Mouse (Mus musculus) lung, postnatal 0 days (tissue): ENCODE data around the gene Syt6. TPM values are rescaled to one million over a fixed set of nuclear protein-coding genes. Genes with fewer than 3 reads are reported as not detected.

ENCODE experiments used
- ATAC-seq: fragments of 200-750 bp; cut with Nextera tagmentation; 2 replicates; pipeline ENCODE4 v1.8.0; 2017; ENCODE audit warnings: moderate library complexity
- DNase-seq: peaks from one replicate; pipeline ENCODE4 v3.0.0-alpha.2; 2016; ENCODE audit warnings: low spot score
- H3K27ac ChIP-seq: fragments of 300-500 bp; sonication (generic); 2 replicates; pipeline ENCODE4 v1.5.1; 2014; ENCODE audit warnings: antibody characterized with exemption, mild to moderate bottlenecking, low read length, mixed read lengths
- H3K27me3 ChIP-seq: fragments of 300-500 bp; sonication (generic); replicated peaks from 2 replicates; pipeline ENCODE4 v1.6.1; 2014; ENCODE audit warnings: low read length, mixed read lengths; ENCODE audit not compliant: insufficient read depth
- H3K36me3 ChIP-seq: fragments of 300-500 bp; sonication (generic); 2 replicates; pipeline ENCODE4 v1.6.1; 2014; ENCODE audit warnings: low read length, mixed read lengths; ENCODE audit not compliant: insufficient read depth
- H3K4me1 ChIP-seq: fragments of 300-500 bp; sonication (generic); 2 replicates; pipeline ENCODE4 v1.6.1; 2014; ENCODE audit warnings: antibody characterized with exemption, low read depth, low read length, mixed read lengths; ENCODE audit not compliant: insufficient read depth
- H3K4me2 ChIP-seq: fragments of 300-500 bp; sonication (generic); replicated peaks from 2 replicates; pipeline ENCODE4 v1.6.1; 2014; ENCODE audit warnings: low read depth, mild to moderate bottlenecking, low read length, moderate library complexity, mixed read lengths
- H3K4me3 ChIP-seq: fragments of 300-500 bp; sonication (generic); 2 replicates; pipeline ENCODE4 v1.5.1; 2014; ENCODE audit warnings: low read depth, low read length
- H3K9ac ChIP-seq: fragments of 300-500 bp; sonication (generic); replicated peaks from 2 replicates; pipeline ENCODE4 v1.6.1; 2014; ENCODE audit warnings: low read depth, mild to moderate bottlenecking
- H3K9me3 ChIP-seq: fragments of 300-500 bp; sonication (generic); 2 replicates; pipeline ENCODE4 v1.6.1; 2016; ENCODE audit warnings: low read length, mixed read lengths
- CTCF ChIP-seq: IDR thresholded peaks from 2 replicates; pipeline ENCODE4 v1.5.1; 2016; ENCODE audit warnings: antibody characterized with exemption, mild to moderate bottlenecking
- EP300 ChIP-seq: IDR thresholded peaks from 2 replicates; pipeline ENCODE4 v1.6.1; 2016; ENCODE audit warnings: antibody characterized with exemption, mild to moderate bottlenecking, control low read depth
- WGBS: fragments of 180-500 bp; shearing (Covaris S2); extraction: QIAGEN DNeasy Blood & Tissue Kit; methylation state at CpG from one replicate; pipeline ENCODE4 v1.1.7; 2014; 5-methylcytosine and 5-hydroxymethylcytosine counted together
- polyA plus RNA-seq: library from polyadenylated mRNA; unstranded; fragments of >200 nt; fragmentation: Nextera tagmentation; extraction: Ambion mirVana; gene quantifications from 2 replicates; pipeline ENCODE4 v1.2.1, GENCODE M21; 2015

Gene Syt6
- polyA plus RNA-seq, 1 experiment from 2014 or later: 2.3 TPM

GRCm38 (mm10) chr3:103606045-103606597 is 31.1 kb downstream of the Syt6 start:
- H3K9ac ChIP-seq: no peak overlapping the region
- H3K4me3 ChIP-seq: no peak overlapping the region
- no peaks in the 10 kb centered on the region for H3K27me3 ChIP-seq
- no peak overlapping the region for H3K27ac ChIP-seq
- H3K4me2 ChIP-seq: no peak overlapping the region
- DNase-seq: no peak
- H3K36me3 ChIP-seq: no peaks in the 10 kb centered on the region
- WGBS: 76% methylated on average over 6 of the region's 6 CpGs
- ATAC-seq: peak; percentile 70
- H3K9me3 ChIP-seq: no peaks in the 10 kb centered on the region
- TF ChIP-seq EP300 (no peak), CTCF (no peak)
- H3K4me1 ChIP-seq: no peaks in the 10 kb centered on the region

DNA sequence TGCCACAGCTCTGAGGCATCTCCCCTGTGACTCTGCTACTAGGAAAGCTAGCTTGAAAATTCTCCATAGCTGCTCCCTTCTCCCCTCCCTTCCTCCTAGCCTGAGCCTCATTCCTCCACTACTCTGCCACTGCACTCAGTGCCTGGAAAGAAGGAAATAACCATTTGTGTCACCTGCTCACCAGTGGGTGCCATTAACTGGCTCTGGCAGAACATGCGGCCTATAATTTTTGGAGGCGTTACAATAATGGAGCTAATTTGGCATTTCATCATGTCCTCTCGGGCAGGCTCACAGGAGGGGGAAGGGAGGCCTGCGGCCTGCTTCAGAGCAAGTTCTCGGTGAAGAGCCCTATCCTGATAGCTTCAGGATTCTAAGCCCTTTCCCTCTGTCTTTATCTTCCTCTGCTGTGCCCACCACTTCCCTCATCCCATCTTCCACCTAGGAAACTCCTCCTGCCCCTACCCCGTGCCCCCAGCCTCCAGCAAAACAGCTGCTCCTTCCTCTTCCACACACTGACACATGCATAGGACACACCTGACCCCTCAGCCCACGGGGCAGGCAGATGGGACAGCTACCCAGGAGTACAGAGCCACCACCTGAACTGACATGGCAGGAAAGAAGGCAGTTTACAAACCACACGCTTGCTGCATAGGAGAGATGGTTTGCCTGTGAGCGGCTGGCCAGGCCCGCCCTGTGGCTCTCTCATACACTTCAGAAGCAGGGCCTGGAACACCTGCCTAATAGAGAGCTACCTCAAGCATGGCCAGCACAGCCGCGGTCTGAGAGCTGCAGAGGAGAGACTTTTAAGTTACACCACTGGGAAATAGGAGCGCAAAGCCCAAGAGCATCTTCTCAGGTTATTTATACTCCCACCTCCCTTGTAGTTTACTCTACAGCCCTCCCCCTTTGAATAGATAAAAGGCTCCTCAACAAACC is 31.9 kb downstream of the Syt6 start:
- H3K4me1 ChIP-seq: no peaks in the 10 kb centered on the region
- no peak overlapping the region for H3K9ac ChIP-seq
- no peak overlapping the region for H3K4me3 ChIP-seq
- H3K4me2 ChIP-seq: no peak overlapping the region
- no peaks in the 10 kb centered on the region for H3K9me3 ChIP-seq
- TF ChIP-seq EP300 (no peak), CTCF (no peak)
- no peak for DNase-seq
- no peak overlapping the region for H3K27ac ChIP-seq
- H3K36me3 ChIP-seq: no peaks in the 10 kb centered on the region
- no peak for ATAC-seq
- 76% methylated on average over 13 of the region's 13 CpGs for WGBS
- H3K27me3 ChIP-seq: no peaks in the 10 kb centered on the region

- TF ChIP-seq CTCF (no peak), EP300 (no peak)
- no peaks in the 10 kb centered on the region for H3K27me3 ChIP-seq
- H3K4me1 ChIP-seq: no peaks in the 10 kb centered on the region
- ATAC-seq (no peak), DNase-seq (no peak)
- no peaks in the 10 kb centered on the region for H3K36me3 ChIP-seq
- H3K9me3 ChIP-seq: no peaks in the 10 kb centered on the region
- H3K4me3 ChIP-seq: no peak overlapping the region
- WGBS: 85% methylated on average over 5 of the region's 5 CpGs
- H3K27ac ChIP-seq: no peak overlapping the region
- no peak overlapping the region for H3K4me2 ChIP-seq
- H3K9ac ChIP-seq: no peak overlapping the region
Observed at GRCm38 (mm10) chr3:103610231-103610630, 35.2 kb downstream of the Syt6 start.

DNA sequence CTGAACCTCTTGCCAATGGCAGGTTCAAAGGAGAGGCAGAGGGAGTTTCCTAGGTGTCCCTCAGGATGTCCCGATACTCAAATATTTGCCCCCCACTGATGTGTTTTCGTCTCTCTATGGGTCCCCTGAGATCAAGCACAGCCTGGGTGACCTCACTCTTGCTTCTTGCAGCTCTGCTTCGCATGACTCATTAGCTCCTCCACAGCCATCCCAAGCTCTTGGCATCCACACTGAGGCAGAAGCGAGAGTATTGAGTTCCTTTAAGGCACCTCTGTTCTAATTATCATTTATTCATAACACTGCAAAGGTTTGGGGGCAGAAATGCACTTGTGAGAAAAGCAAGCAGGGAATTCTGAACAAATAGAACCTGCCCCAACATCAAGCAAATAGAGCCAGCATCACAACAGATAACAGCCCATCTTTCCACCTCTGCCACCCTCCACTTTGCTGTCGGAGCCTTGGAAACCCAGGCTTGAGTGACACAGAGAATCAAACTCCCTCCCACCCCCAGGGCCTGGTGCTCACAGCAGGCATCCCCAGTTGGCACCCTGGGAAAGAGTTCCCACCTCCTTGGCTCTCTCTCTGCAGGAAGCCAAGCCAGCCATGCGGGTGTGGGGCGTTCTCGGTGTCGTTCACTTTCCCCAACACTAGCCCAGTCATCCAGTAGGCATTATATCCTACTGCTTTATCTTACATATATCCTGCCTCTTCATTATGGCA is 37.8 kb downstream of the Syt6 start:
- WGBS: 59% methylated on average over 9 of the region's 9 CpGs
- H3K4me3 ChIP-seq: no peak overlapping the region
- no peak for DNase-seq
- H3K4me1 ChIP-seq: no peaks in the 10 kb centered on the region
- H3K4me2 ChIP-seq: no peak overlapping the region
- ATAC-seq: no peak
- no peak overlapping the region for H3K27ac ChIP-seq
- no peaks in the 10 kb centered on the region for H3K9me3 ChIP-seq
- H3K9ac ChIP-seq: no peak overlapping the region
- no peaks in the 10 kb centered on the region for H3K27me3 ChIP-seq
- H3K36me3 ChIP-seq: no peaks in the 10 kb centered on the region
- no peak for TF ChIP-seq EP300
- TF ChIP-seq CTCF: no peak

- Histone ChIP-seq H3K9ac (no peak overlapping the region), H3K4me3 (no peak overlapping the region), H3K27ac (no peak overlapping the region), H3K4me1 (no peaks in the 10 kb centered on the region), H3K36me3 (no peaks in the 10 kb centered on the region), H3K9me3 (no peaks in the 10 kb centered on the region), H3K4me2 (no peak overlapping the region), H3K27me3 (no peaks in the 10 kb centered on the region)
- WGBS: 82% methylated on average over 4 of the region's 4 CpGs
- TF ChIP-seq EP300 (no peak), CTCF (no peak)
- DNase-seq: no peak
- no peak for ATAC-seq
Observed at GRCm38 (mm10) chr3:103615621-103616020, 40.6 kb downstream of the Syt6 start.

GRCm38 (mm10) chr3:103616981-103617380 is 42.0 kb downstream of the Syt6 start:
- peak; percentile 40 for TF ChIP-seq CTCF
- no peak for TF ChIP-seq EP300

More at GRCm38 (mm10) chr3:103616981-103617380, 42.0 kb downstream of the Syt6 start:
- 37% methylated on average over 6 of the region's 6 CpGs for WGBS
- no peak overlapping the region for H3K9ac ChIP-seq
- no peak overlapping the region for H3K27ac ChIP-seq
- no peak overlapping the region for H3K4me2 ChIP-seq
- no peak for DNase-seq
- no peaks in the 10 kb centered on the region for H3K9me3 ChIP-seq
- H3K36me3 ChIP-seq: no peaks in the 10 kb centered on the region
- ATAC-seq: no peak
- H3K4me3 ChIP-seq: no peak overlapping the region
- H3K4me1 ChIP-seq: no peaks in the 10 kb centered on the region
- H3K27me3 ChIP-seq: no peaks in the 10 kb centered on the region
